Mouse (Mus musculus) adrenal gland, postnatal 25 days (tissue): ENCODE data around the gene Zfyve1. TPM values are rescaled to one million over a fixed set of nuclear protein-coding genes. Genes with fewer than 3 reads are reported as not detected.
"Not testable (repeated sequence)": the region's sequence is repeated elsewhere in the genome, so short reads cannot be mapped to it uniquely, and the experiment has no call there.

Source experiments
- DNase-seq: peaks from one replicate; pipeline ENCODE4 v3.0.0; 2021; ENCODE audit warnings: mixed read lengths
- long read RNA-seq: library from polyadenylated mRNA; stranded (forward); transcript quantifications from one replicate; pipeline ENCODE4 v2.0.0, GENCODE M21; 2021
- total RNA-seq: library from RNA; stranded (reverse); gene quantifications from 2 replicates; pipeline ENCODE4 v1.2.3, GENCODE M21; 2021

Zfyve1 gene
- total RNA-seq: 40.5 and 42.3 TPM in 2 replicates
- long read RNA-seq, full-length matches to known transcripts: 13 of 28 reads
- long read RNA-seq, partial matches to known transcripts: 4 of 28 reads
- long read RNA-seq, other reads (novel, unspliced or antisense): 11 of 28 reads

DNA sequence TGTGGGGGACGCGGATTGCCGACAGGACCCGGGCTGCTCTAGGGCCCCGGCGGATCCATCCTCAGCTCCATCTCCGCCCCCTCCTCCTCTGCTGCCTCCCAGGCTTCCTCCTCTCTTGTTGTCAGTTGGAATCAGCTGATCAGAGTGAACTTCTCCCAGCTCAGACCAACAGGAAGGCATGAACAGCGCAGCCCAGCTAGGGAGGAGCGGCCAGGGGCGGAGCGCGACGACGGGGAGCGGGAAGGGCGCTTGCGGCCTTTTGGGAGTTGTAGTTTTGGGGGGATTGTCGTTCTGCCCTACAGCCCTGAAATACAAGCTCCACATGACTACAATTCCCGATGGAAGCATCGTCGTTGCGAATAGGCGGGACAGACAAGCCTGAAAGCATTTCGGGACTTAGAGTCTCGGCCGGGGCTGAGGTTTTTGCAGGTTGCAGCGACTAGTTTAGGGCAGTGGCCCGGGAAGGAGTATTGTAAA is at the start of gene Zfyve1:
Gene Zfyve1, minus strand, starts transcription at position 198 of the 477 bp plus-strand sequence.
- peak; percentile 90 for DNase-seq

- DNase-seq: no peak
Observed at GRCm38 (mm10) chr12:83643116-83643515, 46.1 kb upstream of the Zfyve1 start.

GRCm38 (mm10) chr12:83641233-83641632 is 44.2 kb upstream of the Zfyve1 start:
- no peak for DNase-seq

GRCm38 (mm10) chr12:83633807-83634206 is 36.8 kb upstream of the Zfyve1 start:
- no peak for DNase-seq

DNA sequence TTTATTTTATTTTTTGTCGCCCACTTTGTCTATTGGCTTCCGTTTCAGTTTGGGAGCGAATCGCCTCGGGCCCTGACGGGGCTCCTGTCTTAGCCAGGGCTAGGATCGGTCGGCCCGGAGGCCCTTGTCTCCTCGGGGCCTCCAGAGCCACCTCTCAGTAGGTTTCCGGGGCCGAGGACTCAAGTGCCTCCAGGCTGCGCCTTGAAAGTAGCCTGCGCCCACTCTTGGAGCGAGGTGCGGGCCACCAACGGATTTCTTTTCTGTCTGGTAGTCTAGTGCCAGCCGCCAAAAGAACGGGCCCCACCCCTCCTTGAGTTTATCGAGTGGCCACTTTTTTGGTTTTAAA is 35.6 kb upstream of the Zfyve1 start:
- DNase-seq: peak; percentile 45

- peak; percentile 91 for DNase-seq
Observed at GRCm38 (mm10) chr12:83631743-83632679, 35.0 kb upstream of the Zfyve1 start.

DNA sequence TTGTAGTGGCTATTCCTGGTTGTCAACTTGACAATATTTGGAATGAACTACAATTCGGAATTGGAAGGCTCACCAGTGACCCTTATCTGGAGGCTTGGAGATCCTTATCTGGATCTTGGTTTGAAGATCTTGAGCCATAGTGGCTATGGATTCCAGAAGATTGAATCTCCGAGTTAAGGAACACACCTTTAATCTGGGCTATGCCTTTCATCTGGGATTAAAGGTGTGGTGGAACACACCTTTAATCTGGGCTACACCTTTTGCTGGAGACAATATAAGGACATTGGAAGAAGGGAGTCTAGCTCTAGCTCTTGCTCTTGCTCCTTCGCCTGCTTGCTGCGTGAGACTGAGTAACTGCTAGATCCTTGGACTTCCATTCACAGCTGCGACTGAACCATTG is 33.9 kb upstream of the Zfyve1 start, which contains the start of gene Rbm25:
Gene Rbm25, plus strand, starts transcription at position 301 of the 400 bp plus-strand sequence.
- DNase-seq: not testable (repeated sequence)

- DNase-seq: no peak
Observed at GRCm38 (mm10) chr12:83624321-83624720, 27.3 kb upstream of the Zfyve1 start.

- DNase-seq: no peak
Observed at GRCm38 (mm10) chr12:83622031-83622755, 25.2 kb upstream of the Zfyve1 start.

DNA sequence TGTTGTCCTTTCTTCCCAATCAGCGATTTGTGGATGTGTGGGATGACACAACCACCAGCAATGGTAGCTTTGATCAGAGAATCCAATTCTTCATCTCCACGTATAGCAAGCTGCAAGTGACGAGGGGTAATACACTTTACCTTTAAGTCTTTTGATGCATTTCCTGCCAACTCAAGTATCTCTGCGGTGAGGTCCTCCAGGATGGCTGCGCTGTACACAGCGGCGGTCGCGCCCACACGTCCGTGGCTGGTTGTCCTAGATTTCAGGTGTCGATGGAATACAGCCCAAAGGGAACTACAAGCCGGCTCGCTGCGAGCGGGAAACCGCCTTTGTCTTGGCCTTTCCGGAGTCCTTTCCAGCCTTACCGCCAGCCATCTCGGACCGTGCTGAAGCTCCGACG is 23.7 kb upstream of the Zfyve1 start:
- not testable (repeated sequence) for DNase-seq

DNA sequence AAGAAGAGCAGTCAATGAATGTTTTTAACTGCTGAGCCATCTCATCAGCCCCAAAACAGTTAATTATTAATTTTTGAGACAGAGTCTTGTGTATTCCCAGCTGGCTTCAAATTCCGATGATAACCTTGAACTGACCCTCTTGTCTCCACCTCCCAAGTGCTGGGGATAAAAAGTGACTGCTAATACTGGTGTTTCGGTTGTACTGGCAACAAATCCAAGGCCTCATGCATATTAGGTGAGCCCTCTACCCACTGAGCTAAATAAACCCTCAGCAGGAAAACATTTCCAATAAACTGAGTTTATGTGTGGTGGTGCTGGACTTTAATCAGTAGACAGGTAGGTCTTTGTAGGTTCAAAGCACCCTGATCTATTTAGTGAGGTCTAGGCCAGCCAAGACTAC is 22.0 kb upstream of the Zfyve1 start:
- no peak for DNase-seq

DNA sequence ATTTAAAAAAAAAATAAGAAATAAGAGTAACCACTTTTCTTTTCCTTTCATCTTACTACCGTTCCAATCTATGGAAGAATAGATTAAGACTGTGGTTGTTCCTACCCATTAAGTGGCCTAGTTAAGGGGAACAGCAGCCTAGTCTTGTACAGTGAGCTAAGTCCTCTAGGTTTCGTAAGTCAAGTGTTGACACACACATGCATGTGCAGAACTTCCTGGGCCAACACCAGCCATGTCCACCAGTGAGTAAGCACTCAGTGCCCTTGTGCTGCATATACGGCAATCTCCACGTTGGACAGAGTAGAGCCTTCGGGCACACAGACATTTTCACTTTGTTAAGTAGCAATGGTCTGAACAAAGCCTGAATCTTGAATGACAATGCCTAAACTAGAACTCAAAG is 20.2 kb upstream of the Zfyve1 start:
- no peak for DNase-seq

DNA sequence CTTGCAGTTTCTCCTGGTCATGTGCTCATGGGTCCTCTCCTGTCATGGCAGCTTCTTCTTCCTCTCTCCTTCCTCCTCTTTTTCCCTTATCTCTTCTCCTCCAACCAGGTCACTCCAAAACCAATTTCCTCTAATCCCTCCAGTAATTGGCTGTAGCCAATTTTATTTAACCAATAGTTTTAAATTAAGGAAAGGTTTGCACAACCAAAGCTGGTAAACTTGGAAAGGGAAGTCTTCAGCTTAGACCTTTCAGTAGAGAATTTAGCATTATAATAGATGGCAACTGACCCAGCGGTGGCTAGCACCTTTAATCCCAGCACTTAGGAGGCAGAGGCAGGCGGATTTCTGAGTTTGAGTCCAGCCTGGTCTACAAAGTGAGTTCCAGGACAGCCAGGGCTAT is 9.4 kb upstream of the Zfyve1 start:
- not testable (repeated sequence) for DNase-seq

DNA sequence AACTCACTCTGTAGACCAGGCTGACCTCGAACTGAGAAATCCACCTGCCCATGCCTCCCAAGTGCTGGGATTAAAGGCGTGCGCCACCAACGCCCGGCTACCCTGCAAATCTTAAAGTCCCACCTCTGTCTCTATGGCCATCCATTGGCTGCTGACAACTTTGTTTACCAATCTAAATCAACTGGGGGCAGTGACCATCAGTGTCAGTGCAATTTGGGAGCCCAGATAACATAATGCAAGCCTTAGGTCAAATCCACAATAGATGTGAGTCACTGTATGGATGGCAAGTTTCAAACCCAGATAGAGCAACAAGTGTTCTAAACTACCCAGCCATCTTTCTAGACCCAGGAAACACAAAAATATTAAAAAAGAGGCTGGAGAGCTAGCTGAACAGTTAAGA is 5.3 kb upstream of the Zfyve1 start:
- DNase-seq: no peak

DNA sequence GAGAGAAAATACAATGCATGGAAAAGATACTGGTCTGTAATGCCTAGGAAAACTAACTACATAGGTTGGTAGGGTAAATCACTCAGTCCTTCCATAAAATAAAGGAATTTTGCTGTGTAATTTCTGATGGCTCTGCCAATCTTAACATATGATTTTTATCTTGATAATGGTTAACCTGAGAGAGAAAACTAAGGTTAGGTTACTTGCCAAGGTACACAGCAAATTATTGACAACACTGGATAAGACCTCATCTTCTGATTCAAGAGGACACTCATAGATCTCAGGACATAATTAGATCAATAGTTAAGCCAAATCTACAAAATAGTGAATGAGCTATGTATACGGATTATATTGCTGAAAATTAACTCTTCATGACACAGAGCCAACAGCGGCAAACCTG is 859 bp upstream of the Zfyve1 start:
- DNase-seq: no peak

GRCm38 (mm10) chr12:83596191-83596954 is 649 bp downstream of the Zfyve1 start:
- DNase-seq: no peak

GRCm38 (mm10) chr12:83594454-83595040 is 2.5 kb downstream of the Zfyve1 start:
- DNase-seq: no peak

GRCm38 (mm10) chr12:83591754-83592501 is 5.1 kb downstream of the Zfyve1 start:
- DNase-seq: no peak

DNA sequence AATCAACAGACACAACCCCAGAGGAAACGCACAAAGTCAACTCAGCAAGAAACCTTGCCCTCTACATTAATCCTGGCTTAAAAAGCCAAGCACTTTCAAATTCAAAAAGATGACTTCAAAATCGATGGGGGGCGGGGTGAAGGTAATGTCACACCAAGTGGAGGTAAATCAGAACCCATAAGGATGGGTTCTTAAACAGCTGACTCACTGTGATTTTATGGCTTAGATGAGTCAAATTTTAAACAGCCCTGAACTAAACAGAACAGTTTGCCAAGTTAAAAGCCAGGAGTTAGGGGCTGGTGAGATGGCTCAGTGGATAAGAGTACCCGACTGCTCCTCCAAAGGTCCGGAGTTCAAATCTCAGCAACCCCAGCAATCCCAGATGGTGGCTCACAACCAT is 10.4 kb downstream of the Zfyve1 start:
- DNase-seq: no peak

GRCm38 (mm10) chr12:83582747-83583146 is 14.3 kb downstream of the Zfyve1 start:
- no peak for DNase-seq

GRCm38 (mm10) chr12:83582106-83582505 is 14.9 kb downstream of the Zfyve1 start:
- no peak for DNase-seq
